Mouse (Mus musculus) embryonic fibroblast, embryonic 13.5 days (primary cell): Measurements from ENCODE around the gene Zranb1.

Experiments
- CTCF ChIP-seq: IDR thresholded peaks from 2 replicates; pipeline ENCODE4 v1.5.1; 2011; ENCODE audit warnings: mild to moderate bottlenecking, control low read depth, low read length, moderate library complexity, borderline replicate concordance; ENCODE audit not compliant: insufficient read depth
- POLR2A ChIP-seq: IDR thresholded peaks from 2 replicates; pipeline ENCODE4 v1.6.1; 2011; ENCODE audit warnings: low read depth, mild to moderate bottlenecking, control low read depth, low read length, moderate library complexity

DNA sequence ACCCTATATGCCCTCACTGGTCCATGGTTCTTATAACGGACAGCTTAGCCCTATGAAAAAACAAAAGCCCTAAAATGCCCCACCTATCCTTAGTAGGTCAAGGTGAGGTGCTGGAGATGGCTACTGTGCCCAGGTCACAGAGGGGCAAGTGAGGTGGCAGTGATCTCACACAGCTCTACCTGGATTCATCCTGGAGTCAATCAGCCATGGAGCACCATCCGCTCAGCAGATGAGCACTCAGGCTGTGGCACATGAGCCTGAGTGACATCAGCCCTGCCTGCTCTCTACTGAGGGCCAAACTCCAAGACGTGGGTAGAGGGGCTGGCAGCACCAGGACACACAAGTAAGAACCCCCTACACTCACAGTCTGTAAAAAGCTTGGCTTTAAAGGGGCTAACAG is 70.4 kb downstream of the Zranb1 start:
- TF ChIP-seq CTCF (no peak), POLR2A (no peak)
